Mouse (Mus musculus): ENCODE measurements around the gene Rhobtb1.

DNA sequence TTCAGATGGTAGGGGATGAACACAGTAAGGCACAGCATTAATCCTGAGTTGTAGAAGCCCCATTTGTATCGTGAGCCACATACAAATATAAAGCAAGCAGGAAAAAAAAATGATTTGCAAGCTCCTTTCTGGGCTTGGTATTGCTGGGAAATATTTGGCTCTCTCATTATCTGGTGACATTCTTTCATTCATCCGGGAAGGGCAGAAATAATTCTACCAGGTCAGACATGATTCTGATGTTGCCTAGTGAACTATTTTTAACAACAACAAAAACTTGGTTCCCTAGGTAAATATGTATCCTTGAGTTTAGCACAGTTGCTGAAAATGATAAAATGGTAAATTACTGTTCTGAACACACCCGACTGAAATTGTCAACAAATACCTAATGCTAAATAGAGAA, 21.2 kb downstream of the Rhobtb1 start:
- no peak for TF ChIP-seq CTCF (IDR thresholded peaks at IDR 0.05; ENCODE audit: insufficient read depth, low read length)
- TF ChIP-seq POLR2A (IDR thresholded peaks at IDR 0.05; ENCODE audit: borderline replicate concordance, extremely low read depth, low read depth, low read length): no peak
